Comparison of ENCODE assay signal across 12 mouse cellular contexts in the genomic region with DNA sequence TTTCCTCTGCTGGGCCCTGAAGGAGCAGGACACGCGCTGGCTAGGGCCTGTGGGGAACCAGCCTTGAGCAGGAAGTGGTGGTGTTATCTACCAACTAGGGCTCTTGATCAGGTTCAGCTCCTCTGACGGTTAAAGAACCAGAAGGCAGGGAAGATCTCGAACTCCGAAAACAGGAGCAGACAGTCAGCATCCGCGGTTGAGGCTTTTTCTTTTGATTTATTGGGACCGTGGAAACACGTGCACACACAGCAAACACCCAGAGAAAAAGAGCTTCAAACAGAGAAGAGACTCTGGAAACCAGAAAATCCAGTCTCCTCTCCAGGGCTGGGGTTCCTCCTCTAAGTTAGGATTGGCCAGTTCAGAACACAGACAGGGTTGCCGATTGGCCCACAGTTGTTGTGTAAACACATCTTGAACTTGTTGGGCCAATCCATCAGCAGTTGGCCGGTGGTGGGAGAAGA. TPM values are rescaled to one million over a fixed set of nuclear protein-coding genes. Genes with fewer than 3 reads are reported as not detected.
DNase-seq lines count a peak whose midpoint lies in the region; ATAC-seq and TF ChIP-seq lines count a peak whose summit lies in the region.
"Had no signal": no experiment of that assay in that cellular context is flagged by ENCODE, and none has a peak within 500 bp of the region (broad histone marks: within the 10 kb centered on the region; RNA-seq: fewer than 3 reads in every experiment).

No protein-coding gene starts in this region.

- no peaks in the 10 kb centered on the region for H3K9me3 ChIP-seq in kidney, embryonic 15.5 days (replicated peaks)
- no peaks in the 10 kb centered on the region for H3K9me3 ChIP-seq in ES-Bruce4 (replicated peaks; ENCODE audit: control insufficient read depth, insufficient read depth, low read length, poor library complexity, severe bottlenecking)
- H3K9me3 ChIP-seq: limb, embryonic 12.5 days had no signal

- no peak for TF ChIP-seq CTCF in ES-Bruce4 (IDR thresholded peaks at IDR 0.05; ENCODE audit: low read depth, low read length)

- H3K36me3 ChIP-seq in kidney, embryonic 15.5 days, result no peaks in the 10 kb centered on the region
- H3K36me3 ChIP-seq in ES-Bruce4 (ENCODE audit: control insufficient read depth, insufficient read depth, low read length, poor library complexity, severe bottlenecking), result no peaks in the 10 kb centered on the region
- H3K36me3 ChIP-seq: limb, embryonic 12.5 days had no signal

- H3K4me1 ChIP-seq in kidney, embryonic 15.5 days, result peaks cover 52% of the 10 kb centered on the region
- peaks cover 5% of the 10 kb centered on the region for H3K4me1 ChIP-seq in ES-Bruce4 (ENCODE audit: control insufficient read depth, insufficient read depth, low read length)

- DNase-seq in kidney, postnatal 25 days, result no peak
- DNase-seq in gonadal fat pad, adult 2 months (ENCODE audit: low read depth), result peak; percentile 66
- DNase-seq in lung, postnatal 36 days, result peak; percentile 67
- no peak for DNase-seq in cerebellum, postnatal 36 days
- DNase-seq in natural killer cell, adult 2 months (ENCODE audit: low spot score in 2 of 2), result no peak
- no peak for DNase-seq in ovary, postnatal 14 days (ENCODE audit: low spot score)
- DNase-seq: cerebellum, adult 8-10 months had no signal

- ATAC-seq in kidney, embryonic 15.5 days (replicated peaks; ENCODE audit: low FRiP score), result no peak

- peak overlapping the region; percentile 27; the same call in 1 of the 2 replicates for H3K27ac ChIP-seq in kidney, embryonic 15.5 days
- peak overlapping the region; percentile 46 for H3K27ac ChIP-seq in ES-Bruce4 (ENCODE audit: insufficient read depth, low read length)
- H3K27ac ChIP-seq: limb, embryonic 12.5 days had no signal

- H3K4me2 ChIP-seq in kidney, embryonic 15.5 days, result no peak overlapping the region
- H3K4me2 ChIP-seq: limb, embryonic 12.5 days had no signal

- peaks cover 22% of the 10 kb centered on the region for H3K27me3 ChIP-seq in kidney, embryonic 15.5 days
- H3K27me3 ChIP-seq in ES-Bruce4 (ENCODE audit: control insufficient read depth, insufficient read depth, low read length, poor library complexity, severe bottlenecking), result no peaks in the 10 kb centered on the region

- 43% methylated on average over 11 of the region's 11 CpGs for WGBS in kidney, embryonic 15.5 days

- H3K4me3 ChIP-seq in kidney, embryonic 15.5 days (replicated peaks), result no peak overlapping the region
- H3K4me3 ChIP-seq in ES-Bruce4 (ENCODE audit: low read depth, low read length), result peak overlapping the region; percentile 27; the same call in 1 of the 2 replicates
- H3K4me3 ChIP-seq: limb, embryonic 12.5 days had no signal

- H3K9ac ChIP-seq in kidney, embryonic 15.5 days, result no peak overlapping the region
- H3K9ac ChIP-seq in ES-Bruce4 (ENCODE audit: low read depth, poor library complexity, severe bottlenecking), result no peak overlapping the region
- H3K9ac ChIP-seq: limb, embryonic 12.5 days had no signal

- TF ChIP-seq EP300 in ES-Bruce4 (IDR thresholded peaks at IDR 0.05; ENCODE audit: insufficient read depth, low read depth, low read length), result no peak

- TF ChIP-seq POLR2A in ES-Bruce4 (IDR thresholded peaks at IDR 0.05; ENCODE audit: insufficient read depth, low read length), result no peak

RNA-seq across cellular contexts. Expression of a gene that starts 6.4 kb away (rescaled TPM):
- 28.9 and 39.8 TPM in 2 replicates for polyA plus RNA-seq in kidney, embryonic 15.5 days (2015; fragmentation: Nextera tagmentation; extraction: Ambion mirVana)
- 21.4 TPM in 2 replicates for polyA plus RNA-seq in ES-Bruce4 (2011; ENCODE audit: insufficient read depth, insufficient read length, low read depth, missing spikeins)
- 579 and 676 TPM in 2 replicates for polyA plus RNA-seq in gonadal fat pad, adult 2 months (2012; rRNA removed)

RNA-seq across cellular contexts. Expression of a gene that starts 21.0 kb away (rescaled TPM):
- 9.8 and 11.1 TPM in 2 replicates for polyA plus RNA-seq in kidney, embryonic 15.5 days (2015; fragmentation: Nextera tagmentation; extraction: Ambion mirVana)
- polyA plus RNA-seq in ES-Bruce4 (2011; ENCODE audit: insufficient read depth, insufficient read length, low read depth, missing spikeins), result 0.18 TPM in 1 of 2 replicates, not detected in the other
- 267 and 456 TPM in 2 replicates for polyA plus RNA-seq in gonadal fat pad, adult 2 months (2012; rRNA removed)

RNA-seq across cellular contexts. Expression of a gene that starts 47.8 kb away (rescaled TPM):
- not detected in 2 replicates for polyA plus RNA-seq in kidney, embryonic 15.5 days (2015; fragmentation: Nextera tagmentation; extraction: Ambion mirVana)
- polyA plus RNA-seq in ES-Bruce4 (2011; ENCODE audit: insufficient read depth, insufficient read length, low read depth, missing spikeins), result not detected in 2 replicates
- polyA plus RNA-seq in gonadal fat pad, adult 2 months (2012; rRNA removed), result 0.19 and 0.23 TPM in 2 replicates
- polyA plus RNA-seq: heart, embryonic 16.5 days; kidney, embryonic 14.5 days; limb, embryonic 12.5 days had no signal

Comparison
In these comparisons a context has a peak if more than half of its experiments do, and no peak if none do; other contexts are left out.
1. DNase-seq: peak in gonadal fat pad, adult 2 months (single experiment) and lung, postnatal 36 days (single experiment); none in kidney, postnatal 25 days (0 of 2), cerebellum, postnatal 36 days (0 of 2), natural killer cell, adult 2 months (0 of 2) and ovary, postnatal 14 days (single experiment).
2. RNA of a gene that starts 6.4 kb away (polyA plus RNA-seq): 579 to 676 TPM in gonadal fat pad, adult 2 months; 28.9 to 39.8 TPM in kidney, embryonic 15.5 days and 21.4 TPM in ES-Bruce4; every median in the first group is over 10 times any median in the second.
3. RNA of a gene that starts 21.0 kb away (polyA plus RNA-seq): 267 to 456 TPM in gonadal fat pad, adult 2 months; 9.8 to 11.1 TPM in kidney, embryonic 15.5 days and 0.18 TPM in ES-Bruce4; every median in the first group is over 10 times any median in the second.